ENCODE assay signal across 8 mouse cellular contexts in genomic region chr9:107872350-107873098, GRCm38 (mm10). TPM values are rescaled to one million over a fixed set of nuclear protein-coding genes. Genes with fewer than 3 reads are reported as not detected.
DNase-seq lines count a peak whose midpoint lies in the region; ATAC-seq lines count a peak whose summit lies in the region.

No protein-coding gene starts in this region.

- H3K9me3 ChIP-seq in hindbrain, embryonic 11.5 days (ENCODE audit: control insufficient read depth, low read length), result no peaks in the 10 kb centered on the region

- H3K27ac ChIP-seq in hindbrain, embryonic 11.5 days (ENCODE audit: low read depth, low read length), result peak overlapping the region; percentile 91

- H3K4me2 ChIP-seq in hindbrain, embryonic 11.5 days (replicated peaks; ENCODE audit: low read depth, low read length), result peak overlapping the region; percentile 76

- no peaks in the 10 kb centered on the region for H3K27me3 ChIP-seq in hindbrain, embryonic 11.5 days (ENCODE audit: control insufficient read depth, insufficient read depth, low read length)

- ATAC-seq in hindbrain, embryonic 11.5 days (ENCODE audit: low FRiP score), result peak; percentile 99

- H3K36me3 ChIP-seq in hindbrain, embryonic 11.5 days (ENCODE audit: control insufficient read depth, insufficient read depth, low read length), result no peaks in the 10 kb centered on the region

- under 1% methylated on average over 73 of the region's 80 CpGs for WGBS in hindbrain, embryonic 11.5 days

- peaks cover 2% of the 10 kb centered on the region; the same call in 1 of the 2 replicates for H3K4me1 ChIP-seq in hindbrain, embryonic 11.5 days (replicated peaks; ENCODE audit: control insufficient read depth, insufficient read depth, low read length)

- peak overlapping the region; percentile 99 for H3K4me3 ChIP-seq in hindbrain, embryonic 11.5 days (ENCODE audit: low read depth, low read length)

- DNase-seq in Muller cell, postnatal 12 days (ENCODE audit: inconsistent ontology term), result peak; percentile 96
- DNase-seq in cerebellum, adult 9-11 months, result peak; percentile 96
- DNase-seq in frontal cortex, adult 2 months (ENCODE audit: extremely low spot score in 1 of 2, low spot score in 1 of 2), result peak; percentile 90 to 97
- peak; percentile 94 for DNase-seq in hindbrain, embryonic 11.5 days (ENCODE audit: low spot score)
- DNase-seq in layer of hippocampus, postnatal 10 days (ENCODE audit: low spot score in 2 of 2), result peak; percentile 91 to 95
- peak; percentile 96 for DNase-seq in lung, postnatal 10 days
- peak; percentile 94 for DNase-seq in ovary, postnatal 36 days (ENCODE audit: low spot score)
- peak; percentile 94 for DNase-seq in thymus, postnatal 25 days

- peak overlapping the region; percentile 97 for H3K9ac ChIP-seq in hindbrain, embryonic 11.5 days (ENCODE audit: low read depth, low read length)

RNA-seq across cellular contexts. Expression of gene Rbm6, which starts 0.5 kb away (rescaled TPM):
- polyA plus RNA-seq in frontal cortex, adult 2 months (2012; rRNA removed), result 70.3 and 70.8 TPM in 2 replicates
- polyA plus RNA-seq in hindbrain, embryonic 11.5 days (2014; fragmentation: Nextera tagmentation; extraction: Ambion mirVana), result 113 and 114 TPM in 2 replicates
- total RNA-seq in layer of hippocampus, postnatal 10 days (2021), result 10 to 100 TPM; 59.4 to 68.4 TPM

RNA-seq across cellular contexts. Expression of gene Mon1a, which starts 15.4 kb away (rescaled TPM):
- polyA plus RNA-seq in frontal cortex, adult 2 months (2012; rRNA removed), result 28.2 and 28.5 TPM in 2 replicates
- 17.5 and 18.1 TPM in 2 replicates for polyA plus RNA-seq in hindbrain, embryonic 11.5 days (2014; fragmentation: Nextera tagmentation; extraction: Ambion mirVana)
- total RNA-seq in layer of hippocampus, postnatal 10 days (2021), result 10 to 100 TPM; 15.4 TPM

RNA-seq across cellular contexts. Expression of gene Mst1r, which starts 34.1 kb away (rescaled TPM):
- 1.2 and 2.1 TPM in 2 replicates for polyA plus RNA-seq in frontal cortex, adult 2 months (2012; rRNA removed)
- polyA plus RNA-seq in hindbrain, embryonic 11.5 days (2014; fragmentation: Nextera tagmentation; extraction: Ambion mirVana), result 0.31 and 0.60 TPM in 2 replicates
- total RNA-seq in layer of hippocampus, postnatal 10 days (2021), result 1 to 10 TPM; 4.2 to 7.2 TPM

RNA-seq across cellular contexts. Expression of gene Actl11, which starts 55.7 kb away (rescaled TPM):
- polyA plus RNA-seq in frontal cortex, adult 2 months (2012; rRNA removed), result not detected in 2 replicates
- polyA plus RNA-seq in hindbrain, embryonic 11.5 days (2014; fragmentation: Nextera tagmentation; extraction: Ambion mirVana), result not detected in 2 replicates
- total RNA-seq in layer of hippocampus, postnatal 10 days (2021), result not detected

Comparison
In these comparisons a context has a peak if more than half of its experiments do, and no peak if none do; other contexts are left out.
1. Peak in every context shown above with its lines: DNase-seq, ATAC-seq, H3K4me3 ChIP-seq and H3K27ac ChIP-seq.